Mouse (Mus musculus): ENCODE data around the gene Hspg2.

DNA sequence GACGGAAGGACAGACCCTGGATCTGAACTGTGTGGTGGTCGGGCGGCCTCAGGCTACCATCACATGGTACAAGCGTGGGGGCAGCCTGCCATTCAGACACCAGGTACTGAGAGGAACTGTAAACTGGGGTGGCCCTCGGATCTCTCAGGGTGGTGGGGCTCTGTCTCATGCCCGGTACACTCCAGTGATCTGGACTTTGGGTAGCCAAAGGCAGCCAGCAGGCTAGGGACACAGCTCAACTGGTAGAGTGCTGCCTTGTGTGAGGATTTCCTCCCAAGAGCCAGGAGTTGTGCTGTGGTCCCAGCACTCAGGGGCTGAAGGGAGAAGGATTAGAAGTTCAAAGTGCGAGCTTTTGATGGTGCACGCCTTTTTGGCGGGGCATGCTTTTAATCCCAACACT is 77.0 kb downstream of the Hspg2 start:
- no peak for TF ChIP-seq MAFK (IDR thresholded peaks at IDR 0.05; ENCODE audit: insufficient read depth, low read depth, low read length)
- TF ChIP-seq ZNF384 (IDR thresholded peaks at IDR 0.05; ENCODE audit: low read depth, low read length), result no peak
- TF ChIP-seq CHD2 (IDR thresholded peaks at IDR 0.05; ENCODE audit: low read depth, low read length), result no peak
- TF ChIP-seq ZC3H11A (IDR thresholded peaks at IDR 0.05; ENCODE audit: borderline replicate concordance, low read depth, low read length), result no peak
- no peak for TF ChIP-seq HCFC1 (IDR thresholded peaks at IDR 0.05; ENCODE audit: borderline replicate concordance, insufficient read depth, low read length)

Data from ES-E14 (cell line).